Mouse (Mus musculus) spleen, postnatal 10 days (tissue): Measurements from ENCODE around the gene Dcaf5.

ENCODE experiments used
- DNase-seq, 2 experiments: peaks; one replicate each; pipeline ENCODE4 v3.0.0; 2021 to 2022; ENCODE audit warnings: low spot score in 2 of 2

The Dcaf5 gene

DNA sequence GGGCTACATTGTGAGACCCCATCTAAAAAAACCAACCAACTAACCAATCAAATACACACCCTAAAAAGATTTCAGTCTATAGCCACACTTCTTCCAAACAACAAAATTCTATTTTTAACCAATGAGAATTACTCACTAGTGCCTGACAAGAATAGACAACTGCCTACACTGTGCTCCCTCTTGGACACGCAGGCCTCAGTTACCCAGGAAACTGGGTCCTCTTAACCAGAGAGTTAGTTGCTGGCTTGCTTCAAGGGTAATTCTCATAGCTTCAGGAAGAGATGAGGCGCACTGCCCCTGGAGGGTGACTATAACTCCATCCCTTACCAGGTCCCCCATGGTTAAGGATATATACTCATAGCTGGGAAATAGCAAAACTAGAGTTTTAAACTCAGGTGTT, 95.5 kb downstream of the Dcaf5 start:
- no peak for DNase-seq

GRCm38 (mm10) chr12:80334162-80334561, 102.2 kb downstream of the Dcaf5 start:
- DNase-seq: no peak

- peak in 1 of 2 experiments; percentile 66 for DNase-seq
Measured at GRCm38 (mm10) chr12:80331634-80332033, 104.8 kb downstream of the Dcaf5 start.

- DNase-seq: no peak
Measured at GRCm38 (mm10) chr12:80330819-80331218, 105.6 kb downstream of the Dcaf5 start.

DNA sequence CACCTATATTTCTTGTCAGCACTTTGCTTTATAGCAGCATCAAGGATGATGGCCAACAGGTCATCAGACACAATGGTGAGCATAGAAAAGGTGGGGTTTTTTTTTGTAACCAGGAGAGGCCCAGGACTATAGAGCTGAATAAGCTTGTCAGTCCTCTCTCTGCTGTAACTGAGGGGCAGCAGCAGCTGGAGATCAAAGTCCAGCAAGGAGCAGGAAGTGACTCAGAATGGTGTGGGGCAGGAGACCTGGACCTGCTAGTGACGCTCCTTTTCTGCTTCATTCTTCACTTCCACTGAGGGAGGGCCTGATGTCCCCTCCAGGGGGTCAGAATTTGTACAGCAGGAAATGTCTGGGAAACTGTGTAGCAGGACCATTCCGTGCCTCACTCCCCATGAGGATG, 106.8 kb downstream of the Dcaf5 start:
- no peak for DNase-seq

- DNase-seq: no peak
Measured at GRCm38 (mm10) chr12:80326047-80326446, 110.4 kb downstream of the Dcaf5 start.

DNA sequence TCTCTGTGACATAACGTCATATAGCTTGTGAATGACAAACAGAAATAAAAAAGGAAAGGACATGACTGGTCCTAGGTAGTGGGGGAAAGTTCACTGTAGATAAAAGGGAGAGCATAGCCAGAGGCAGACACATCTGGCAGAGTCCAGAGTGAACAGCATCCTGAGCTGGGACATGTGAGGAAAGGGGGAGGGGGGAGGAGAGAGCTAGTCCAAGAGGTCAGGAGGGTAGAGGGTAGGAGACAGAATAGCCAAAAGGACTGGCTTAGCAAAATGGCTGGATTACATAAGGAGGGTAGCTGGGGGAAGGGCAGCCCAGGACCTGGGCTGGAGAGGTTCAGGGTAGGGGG, 111.6 kb downstream of the Dcaf5 start:
- no peak for DNase-seq

DNA sequence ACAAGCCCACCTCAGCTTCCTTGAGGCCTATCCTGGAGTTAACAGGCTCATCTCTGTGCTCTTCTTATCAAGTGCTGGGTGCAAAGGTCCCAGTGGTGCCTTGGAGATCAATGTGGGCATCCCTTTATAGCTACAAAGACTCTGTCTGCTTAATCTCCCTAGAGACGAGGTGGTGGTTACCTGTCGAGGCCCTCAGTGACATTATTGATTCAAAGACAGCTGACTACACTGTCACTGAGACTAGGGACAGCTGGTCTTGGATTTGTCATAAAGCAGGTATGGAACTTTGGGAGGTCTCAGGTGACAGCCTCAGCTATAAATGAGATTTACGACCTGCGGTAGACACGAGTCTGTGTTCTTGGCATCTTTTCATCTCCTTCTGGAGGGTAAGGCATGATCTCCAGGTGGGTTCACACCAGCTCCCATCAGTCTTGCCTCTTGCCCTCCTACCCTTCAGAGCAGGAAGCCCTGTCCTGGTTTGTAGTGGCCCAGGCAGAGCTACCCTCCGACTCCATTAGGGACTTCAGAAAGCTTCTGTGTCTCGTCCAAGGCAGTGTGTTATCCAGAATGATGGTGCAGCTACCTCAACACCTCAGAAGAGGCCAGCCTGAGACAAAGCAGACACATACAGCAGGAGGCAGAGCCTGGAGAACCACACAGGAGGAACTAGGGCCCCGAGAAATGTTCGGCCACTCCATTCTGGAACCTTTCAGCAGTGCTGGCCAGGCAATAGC, 112.2 kb downstream of the Dcaf5 start:
- no peak for DNase-seq

GRCm38 (mm10) chr12:80323371-80324050, 112.9 kb downstream of the Dcaf5 start:
- no peak for DNase-seq

DNA sequence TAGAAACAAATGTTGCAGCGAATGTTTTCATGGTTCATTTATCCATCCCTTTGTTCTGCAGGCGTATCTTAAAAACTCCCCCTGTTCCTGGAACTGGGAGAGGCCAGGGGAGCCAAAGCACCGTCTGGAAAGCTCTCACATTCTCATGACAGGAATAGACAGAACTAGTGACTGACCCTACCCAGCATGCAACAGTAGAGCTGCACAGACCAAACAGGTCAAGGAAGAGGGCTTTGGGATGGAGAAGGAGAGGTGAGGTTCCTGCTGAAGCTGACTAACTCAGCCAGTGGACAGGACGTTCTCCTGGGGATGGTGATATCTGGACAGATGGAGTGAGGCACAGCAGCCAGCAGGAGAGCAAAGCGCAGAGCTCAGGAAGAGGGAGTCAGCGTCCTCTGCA, 113.9 kb downstream of the Dcaf5 start:
- DNase-seq: no peak

DNA sequence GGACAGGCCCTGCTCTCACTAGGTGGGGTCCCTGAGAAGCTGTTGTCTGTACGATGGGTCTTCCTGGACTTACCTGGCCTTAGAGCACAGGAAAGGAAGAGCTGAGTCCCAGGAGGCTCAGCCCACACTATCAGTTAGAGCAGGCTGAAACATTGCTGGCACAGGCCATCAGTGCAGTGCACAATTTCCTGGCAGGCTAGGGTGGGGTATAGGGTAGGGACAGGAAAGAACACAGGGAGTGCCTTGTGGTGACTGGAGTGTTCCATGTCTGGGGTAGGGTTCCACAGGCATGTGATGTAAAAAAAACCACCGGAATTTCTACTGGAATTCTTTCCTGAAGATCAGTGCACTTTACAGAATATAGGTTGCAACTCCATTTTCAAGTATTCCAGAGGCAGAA, 117.3 kb downstream of the Dcaf5 start:
- DNase-seq: no peak

- no peak for DNase-seq
Measured at GRCm38 (mm10) chr12:80315321-80315720, 121.1 kb downstream of the Dcaf5 start.

- no peak for DNase-seq
Measured at GRCm38 (mm10) chr12:80311959-80312669, 124.3 kb downstream of the Dcaf5 start.

DNA sequence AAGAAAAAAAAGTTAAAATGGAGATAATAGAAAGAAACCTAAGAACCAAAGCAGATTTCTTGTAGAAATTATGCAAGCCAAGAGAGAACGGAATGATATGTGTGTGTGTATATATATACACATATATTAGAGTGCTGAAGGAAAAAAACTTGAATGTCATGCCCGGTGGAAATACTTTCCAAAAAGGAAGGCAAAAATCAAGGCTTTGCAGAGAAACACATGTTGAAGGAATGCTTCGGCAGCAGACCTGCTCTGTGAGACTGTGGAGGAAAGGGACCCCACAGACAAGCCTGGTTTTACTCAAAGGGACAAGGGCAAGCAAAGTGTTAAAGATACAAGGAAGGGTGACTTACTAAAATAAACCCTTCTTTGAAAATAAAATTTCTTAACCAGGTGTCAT, 128.8 kb downstream of the Dcaf5 start:
- no peak for DNase-seq

DNA sequence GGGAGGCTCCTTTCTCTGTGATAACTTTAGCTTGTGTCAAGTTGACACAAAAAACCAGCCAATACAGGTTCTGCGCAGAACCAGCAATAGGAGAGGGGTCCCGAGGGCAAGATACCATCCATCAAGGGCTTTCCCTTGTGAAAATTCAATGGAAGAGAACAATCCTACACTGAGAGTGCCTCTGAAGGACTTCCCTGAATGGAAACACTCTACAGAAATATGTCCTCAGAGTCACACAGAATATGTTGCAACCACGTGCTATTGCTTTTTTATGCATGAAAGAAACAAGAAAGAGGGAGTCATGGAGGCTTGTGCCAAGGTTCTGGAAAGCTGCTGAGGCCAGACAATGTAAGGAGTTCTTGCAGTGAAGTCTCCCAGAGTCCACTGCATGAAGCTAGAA, 131.9 kb downstream of the Dcaf5 start:
- no peak for DNase-seq

DNA sequence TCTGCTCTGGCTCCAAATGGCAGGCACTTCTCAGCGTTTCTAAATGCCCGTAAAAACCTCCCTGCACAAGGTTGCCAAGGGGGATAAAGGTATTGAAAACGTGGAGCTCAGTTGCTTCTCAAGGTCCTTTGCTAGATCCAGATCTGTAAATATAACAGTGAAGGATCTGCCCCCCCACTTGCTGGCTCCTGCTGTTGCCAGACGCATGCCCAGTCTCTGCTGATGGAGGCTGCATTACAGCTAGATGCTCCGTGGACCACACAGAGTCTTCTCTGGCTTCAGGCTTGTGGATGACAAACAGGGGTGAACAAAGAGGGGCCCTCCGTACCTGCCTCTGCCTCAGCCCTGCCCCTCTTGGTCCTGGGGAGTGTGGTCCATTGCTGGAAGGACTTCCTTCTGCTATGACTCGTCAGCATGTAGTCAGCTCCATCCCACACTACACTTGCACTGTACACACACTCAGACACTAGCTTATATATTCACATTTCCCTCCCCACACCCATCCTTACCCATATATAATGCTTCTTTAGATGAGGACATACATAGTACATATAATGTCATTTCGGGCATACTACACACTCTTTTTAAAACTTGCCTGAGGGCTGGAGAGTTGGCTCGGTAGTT, 135.5 kb downstream of the Dcaf5 start:
- DNase-seq: no peak

DNA sequence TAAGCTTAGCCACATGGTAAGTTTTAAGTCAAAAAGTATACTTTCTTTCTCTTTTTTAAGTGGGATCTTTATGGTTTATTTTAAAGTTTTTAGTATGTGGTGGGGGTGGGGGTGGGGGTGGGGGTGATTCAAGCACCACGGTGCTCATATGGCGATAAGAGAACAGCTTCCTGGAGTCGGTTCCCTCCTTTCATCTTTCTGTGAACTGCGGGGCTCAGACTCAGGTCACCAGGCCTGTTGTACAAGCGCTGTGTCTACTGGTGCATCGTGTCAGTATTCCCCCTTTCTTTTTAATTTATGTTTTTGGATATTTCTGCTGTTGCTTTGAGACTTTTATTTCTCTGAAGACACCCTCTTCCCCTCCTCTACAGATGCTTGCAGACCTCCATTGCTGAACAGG, 137.7 kb downstream of the Dcaf5 start:
- DNase-seq: no peak

DNA sequence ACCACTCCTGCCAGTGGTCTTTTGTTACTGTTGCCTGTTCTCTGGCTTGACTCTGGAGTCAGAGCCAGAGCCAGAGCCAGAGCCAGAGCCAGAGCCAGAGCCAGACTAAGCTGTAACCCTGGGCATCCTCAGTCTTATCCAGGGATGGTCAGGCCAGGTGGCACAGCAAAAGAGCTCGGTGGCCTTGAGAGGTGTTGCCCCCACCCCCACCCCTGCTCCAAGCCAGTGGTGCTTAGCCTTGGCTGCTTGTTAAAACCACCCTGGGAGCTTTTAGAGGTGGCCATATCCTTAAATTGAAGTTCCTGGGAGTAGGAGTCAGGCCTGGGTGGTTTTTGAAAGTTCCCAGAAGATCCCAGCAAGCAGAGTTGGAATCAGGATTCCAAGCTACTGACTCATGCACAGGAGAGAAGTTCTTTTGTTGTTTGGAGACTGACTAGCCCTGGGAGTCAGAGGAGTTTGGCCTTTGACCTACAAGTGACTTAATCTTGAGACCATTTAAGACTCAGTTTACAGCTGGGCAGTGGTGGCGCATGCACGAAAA, 144.4 kb downstream of the Dcaf5 start:
- no peak for DNase-seq

DNA sequence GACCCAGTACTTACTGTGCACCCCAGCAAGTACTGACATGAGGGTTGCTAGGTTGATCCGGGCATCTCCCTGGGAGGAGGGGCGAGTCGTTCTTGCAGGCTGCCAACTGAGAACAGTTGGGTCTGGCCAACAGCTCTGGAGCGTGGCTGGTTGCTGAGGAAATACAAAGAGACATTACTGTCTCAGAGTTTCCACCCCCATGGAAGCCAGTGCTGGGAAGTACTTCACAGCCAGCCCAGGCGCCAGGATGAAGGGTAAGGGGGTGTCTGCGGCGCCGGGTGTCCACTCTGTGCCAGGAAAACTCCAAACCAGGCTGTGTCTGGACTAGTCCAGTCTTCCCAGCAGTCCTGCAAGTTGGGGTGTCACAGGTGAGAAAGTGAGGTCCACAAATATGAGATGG, 145.4 kb downstream of the Dcaf5 start:
- no peak for DNase-seq

- no peak for DNase-seq
Measured at GRCm38 (mm10) chr12:80290483-80290882, 145.9 kb downstream of the Dcaf5 start.

GRCm38 (mm10) chr12:80289722-80290121, 146.7 kb downstream of the Dcaf5 start:
- DNase-seq: no peak

GRCm38 (mm10) chr12:80285890-80286289, 150.5 kb downstream of the Dcaf5 start:
- DNase-seq: no peak
